Mouse (Mus musculus) hindbrain, embryonic 11.5 days (tissue): ENCODE results near the gene Slc26a10. TPM values are rescaled to one million over a fixed set of nuclear protein-coding genes. Genes with fewer than 3 reads are reported as not detected.
"Not testable (repeated sequence)": the region's sequence is repeated elsewhere in the genome, so short reads cannot be mapped to it uniquely, and the experiment has no call there.

Experiments
- ATAC-seq: fragments of 200-750 bp; cut with Nextera tagmentation; 2 replicates; pipeline ENCODE4 v1.8.0; 2017; ENCODE audit warnings: mild to moderate bottlenecking, moderate TSS enrichment, moderate library complexity; ENCODE audit not compliant: low FRiP score
- DNase-seq: peaks from one replicate; pipeline ENCODE4 v3.0.0-alpha.2; 2015; ENCODE audit warnings: low spot score
- H3K27ac ChIP-seq: fragments of 300-500 bp; sonication (generic); 2 replicates; pipeline ENCODE4 v1.5.1; 2014; ENCODE audit warnings: mild to moderate bottlenecking, low read depth, low read length
- H3K27me3 ChIP-seq: fragments of 300-500 bp; sonication (generic); 2 replicates; pipeline ENCODE4 v1.6.1; 2014; ENCODE audit warnings: mild to moderate bottlenecking, low read length, moderate library complexity, mixed read lengths; ENCODE audit not compliant: control insufficient read depth, insufficient read depth
- H3K36me3 ChIP-seq: fragments of 300-500 bp; sonication (generic); 2 replicates; pipeline ENCODE4 v1.6.1; 2014; ENCODE audit warnings: mild to moderate bottlenecking, low read length, moderate library complexity, mixed read lengths; ENCODE audit not compliant: control insufficient read depth, insufficient read depth
- H3K4me1 ChIP-seq: fragments of 300-500 bp; sonication (generic); replicated peaks from 2 replicates; pipeline ENCODE4 v1.6.1; 2014; ENCODE audit warnings: low read length, mixed read lengths; ENCODE audit not compliant: control insufficient read depth, insufficient read depth
- H3K4me2 ChIP-seq: fragments of 300-500 bp; sonication (generic); replicated peaks from 2 replicates; pipeline ENCODE4 v1.6.1; 2014; ENCODE audit warnings: mild to moderate bottlenecking, low read depth, low read length
- H3K4me3 ChIP-seq: fragments of 300-500 bp; sonication (generic); 2 replicates; pipeline ENCODE4 v1.5.1; 2014; ENCODE audit warnings: low read depth, low read length
- H3K9ac ChIP-seq: fragments of 300-500 bp; sonication (generic); 2 replicates; pipeline ENCODE4 v1.6.1; 2014; ENCODE audit warnings: low read depth, low read length
- H3K9me3 ChIP-seq: fragments of 300-500 bp; sonication (generic); 2 replicates; pipeline ENCODE4 v1.6.1; 2016; ENCODE audit warnings: low read length; ENCODE audit not compliant: control insufficient read depth
- WGBS: fragments of 180-500 bp; shearing (Covaris S2); extraction: QIAGEN DNeasy Blood & Tissue Kit; methylation state at CpG from one replicate; pipeline ENCODE4 v1.1.7; 2014; 5-methylcytosine and 5-hydroxymethylcytosine counted together
- polyA plus RNA-seq: library from polyadenylated mRNA; unstranded; fragments of >200 nt; fragmentation: Nextera tagmentation; extraction: Ambion mirVana; gene quantifications from 2 replicates; pipeline ENCODE4 v1.2.1, GENCODE M21; 2014

Slc26a10 gene
- polyA plus RNA-seq, 1 experiment from 2014 or later = 0.73 TPM

DNA sequence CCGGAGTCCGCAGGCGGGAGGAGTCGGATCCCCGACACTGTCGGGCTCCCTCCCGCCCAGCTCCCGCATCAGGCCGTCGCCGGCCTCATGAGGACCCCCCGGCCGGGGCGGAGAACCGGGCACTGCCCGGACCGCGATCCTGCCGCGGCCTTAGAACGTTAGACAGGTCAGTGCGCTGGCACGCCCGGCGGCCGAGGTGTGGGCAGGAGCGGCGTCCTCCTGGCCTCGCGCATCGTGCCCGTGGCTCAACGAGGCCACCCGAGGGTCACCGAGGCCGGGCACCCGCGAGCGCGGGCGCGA is 15.1 kb downstream of the Slc26a10 start:
- Histone ChIP-seq H3K4me1 (peaks cover 4% of the 10 kb centered on the region), H3K9ac (peak overlapping the region; percentile 80), H3K36me3 (no peaks in the 10 kb centered on the region), H3K27me3 (peaks cover 48% of the 10 kb centered on the region), H3K4me3 (peak overlapping the region; percentile 59), H3K27ac (peak overlapping the region; percentile 53; the same call in 1 of the 2 replicates), H3K4me2 (peak overlapping the region; percentile 99), H3K9me3 (no peaks in the 10 kb centered on the region)
- ATAC-seq (peak; percentile 75), DNase-seq (no peak)
- 0% methylated on average over 40 of the region's 42 CpGs for WGBS

DNA sequence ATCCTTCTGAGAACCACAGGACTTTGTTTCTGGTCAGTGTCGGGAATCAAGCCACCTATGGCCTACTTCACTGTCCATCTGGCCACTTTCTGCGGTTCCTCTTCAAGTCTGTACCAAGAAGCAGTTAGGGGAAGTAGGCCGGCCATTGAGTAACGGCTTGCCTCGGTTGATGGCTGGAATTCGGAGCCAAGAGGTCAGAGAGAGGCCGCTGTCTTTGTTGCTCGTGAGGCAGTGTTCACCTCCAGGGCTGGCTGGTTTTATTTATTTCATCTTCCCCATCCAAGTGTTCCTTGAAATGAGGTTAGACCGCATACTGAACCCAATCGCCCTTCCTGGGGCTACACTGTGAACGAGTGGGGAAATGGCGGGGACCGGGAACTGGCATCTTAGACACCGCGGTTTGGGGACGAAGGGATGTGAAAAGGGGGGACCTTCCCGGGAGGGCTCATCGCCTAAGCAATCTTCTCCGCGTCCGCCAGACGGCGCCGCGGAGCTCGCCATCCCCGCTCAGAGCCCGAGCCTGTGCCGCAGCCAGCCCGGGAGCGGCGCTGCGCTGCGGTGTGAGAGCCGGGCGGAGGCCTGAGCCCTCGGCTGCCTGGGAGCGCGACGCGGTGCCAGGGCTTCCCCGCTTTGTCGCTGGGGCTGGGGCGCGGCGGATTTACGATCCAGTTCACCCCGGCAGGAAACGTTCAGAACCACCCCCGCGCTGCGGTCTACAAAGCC is 15.7 kb downstream of the Slc26a10 start, which contains the start of gene B4galnt1:
Gene B4galnt1, plus strand, starts transcription at position 595 of the 723 bp plus-strand sequence.
- Histone ChIP-seq H3K36me3 (no peaks in the 10 kb centered on the region), H3K9me3 (no peaks in the 10 kb centered on the region), H3K27me3 (peaks cover 43% of the 10 kb centered on the region), H3K9ac (peak within 1 kb of the TSS; percentile 80), H3K4me1 (peaks cover 1% of the 10 kb centered on the region), H3K4me3 (peak within 1 kb of the TSS; percentile 59), H3K4me2 (peak within 1 kb of the TSS; percentile 99), H3K27ac (peak within 1 kb of the TSS; percentile 53)
- DNase-seq (peak; percentile 93), ATAC-seq (peak; percentile 91)
- WGBS = 2% methylated on average over 37 of the region's 52 CpGs

DNA sequence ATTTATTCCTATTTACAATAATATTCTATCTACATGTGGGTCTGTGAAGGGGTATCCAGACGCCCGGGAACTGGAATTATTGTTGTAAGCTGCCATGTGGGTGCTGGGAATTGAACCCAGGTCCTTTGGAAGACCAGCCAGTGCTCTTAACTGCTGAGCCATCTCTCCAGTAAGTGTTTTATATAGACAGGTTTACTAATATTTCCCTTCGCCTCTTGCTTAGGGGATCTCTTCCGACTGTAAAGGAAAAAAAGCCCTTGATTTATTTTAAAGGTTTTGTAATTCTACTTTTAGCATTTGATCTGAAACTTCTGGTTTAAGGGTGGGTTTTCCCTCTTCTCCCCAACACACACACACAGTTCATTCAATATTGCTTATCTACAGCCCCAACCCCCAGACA is 16.3 kb downstream of the Slc26a10 start:
- no peaks in the 10 kb centered on the region; the same call in 1 of the 2 replicates for H3K4me1 ChIP-seq
- no peak overlapping the region for H3K9ac ChIP-seq
- DNase-seq (no peak), ATAC-seq (no peak)
- H3K4me2 ChIP-seq = no peak overlapping the region
- no peak overlapping the region for H3K27ac ChIP-seq
- WGBS = 91% methylated on average over 4 of the region's 4 CpGs
- H3K9me3 ChIP-seq = no peaks in the 10 kb centered on the region
- no peak overlapping the region for H3K4me3 ChIP-seq
- H3K36me3 ChIP-seq = no peaks in the 10 kb centered on the region
- peaks cover 37% of the 10 kb centered on the region for H3K27me3 ChIP-seq

DNA sequence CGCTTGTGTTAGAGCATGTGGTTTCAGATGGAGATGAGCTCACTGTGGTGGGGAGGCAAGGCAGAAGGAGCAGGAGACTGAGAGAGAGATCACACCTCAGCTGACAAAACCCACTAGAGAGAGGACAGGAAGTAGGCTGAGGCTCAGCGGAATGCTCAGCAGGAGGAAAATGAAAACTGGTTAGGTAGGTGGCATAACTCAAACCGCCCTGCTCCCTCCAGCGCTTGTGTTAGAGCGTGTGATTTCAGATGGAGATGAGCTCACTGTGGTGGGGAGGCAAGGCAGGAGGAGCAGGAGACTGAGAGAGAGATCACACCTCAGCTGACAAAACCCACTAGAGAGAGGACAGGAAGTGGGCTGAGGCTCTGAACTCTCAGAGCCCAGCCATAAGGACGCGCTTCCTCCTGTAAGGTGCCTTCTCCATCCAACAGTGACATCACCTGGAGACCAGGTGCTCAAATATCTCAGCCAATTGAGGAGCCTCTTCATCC is 17.6 kb downstream of the Slc26a10 start:
- ATAC-seq, DNase-seq, H3K27ac ChIP-seq, H3K9ac ChIP-seq, H3K9me3 ChIP-seq, H3K4me3 ChIP-seq, H3K36me3 ChIP-seq, H3K4me1 ChIP-seq, H3K4me2 ChIP-seq: not testable (repeated sequence)
- 61% methylated on average over 7 of the region's 7 CpGs for WGBS
- peaks cover 26% of the 10 kb centered on the region for H3K27me3 ChIP-seq

DNA sequence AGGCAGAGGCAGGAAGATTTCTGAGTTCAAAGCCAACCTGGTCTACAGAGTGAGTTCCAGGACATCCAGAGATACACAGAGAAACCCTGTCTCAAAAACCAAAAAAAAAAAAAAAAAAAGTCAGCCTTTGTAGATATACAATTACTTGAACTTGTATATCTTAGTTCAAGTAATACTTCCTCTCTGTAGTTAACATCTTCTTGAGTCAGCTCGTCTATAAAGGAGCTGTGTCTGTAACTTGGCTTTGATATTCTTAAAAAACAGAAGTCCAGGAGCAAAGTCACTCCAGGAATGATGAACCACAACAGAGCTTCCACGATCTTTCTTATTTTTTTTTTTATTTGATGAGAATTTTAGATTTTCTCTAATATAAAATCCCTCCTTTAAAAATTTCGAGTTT is 19.7 kb downstream of the Slc26a10 start:
- no peaks in the 10 kb centered on the region; the same call in 1 of the 2 replicates for H3K4me1 ChIP-seq
- H3K4me3 ChIP-seq = no peak overlapping the region
- peaks cover 6% of the 10 kb centered on the region for H3K27me3 ChIP-seq
- H3K4me2 ChIP-seq = no peak overlapping the region
- DNase-seq = no peak
- H3K36me3 ChIP-seq = no peaks in the 10 kb centered on the region
- WGBS = 76% methylated on average over 3 of the region's 3 CpGs
- no peaks in the 10 kb centered on the region for H3K9me3 ChIP-seq
- H3K27ac ChIP-seq = no peak overlapping the region
- no peak overlapping the region for H3K9ac ChIP-seq
- no peak for ATAC-seq

DNA sequence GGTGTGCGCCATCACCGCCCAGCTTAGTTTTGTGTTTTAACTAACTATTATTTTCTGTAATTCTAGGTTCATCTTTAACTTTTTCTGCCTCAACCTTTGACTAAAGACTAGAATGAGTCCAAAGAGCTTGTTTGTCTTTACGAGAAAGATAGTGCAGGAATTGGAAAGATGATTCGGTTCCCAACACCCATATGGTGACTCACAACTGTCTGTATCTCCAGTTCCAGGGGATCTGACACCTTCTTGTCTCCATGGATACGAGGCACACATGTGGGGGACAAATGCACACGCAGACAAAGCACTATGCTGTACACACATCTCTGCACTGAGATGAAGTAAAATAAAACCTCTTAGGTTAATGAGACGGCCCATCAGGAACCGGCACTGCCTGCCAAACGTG is 20.4 kb downstream of the Slc26a10 start:
- Histone ChIP-seq H3K9me3 (no peaks in the 10 kb centered on the region), H3K9ac (no peak overlapping the region), H3K4me2 (no peak overlapping the region), H3K4me1 (no peaks in the 10 kb centered on the region), H3K36me3 (no peaks in the 10 kb centered on the region), H3K27me3 (no peaks in the 10 kb centered on the region; the same call in 1 of the 2 replicates), H3K4me3 (no peak overlapping the region), H3K27ac (no peak overlapping the region)
- ATAC-seq (no peak), DNase-seq (no peak)
- WGBS = 87% methylated on average over 9 of the region's 9 CpGs

DNA sequence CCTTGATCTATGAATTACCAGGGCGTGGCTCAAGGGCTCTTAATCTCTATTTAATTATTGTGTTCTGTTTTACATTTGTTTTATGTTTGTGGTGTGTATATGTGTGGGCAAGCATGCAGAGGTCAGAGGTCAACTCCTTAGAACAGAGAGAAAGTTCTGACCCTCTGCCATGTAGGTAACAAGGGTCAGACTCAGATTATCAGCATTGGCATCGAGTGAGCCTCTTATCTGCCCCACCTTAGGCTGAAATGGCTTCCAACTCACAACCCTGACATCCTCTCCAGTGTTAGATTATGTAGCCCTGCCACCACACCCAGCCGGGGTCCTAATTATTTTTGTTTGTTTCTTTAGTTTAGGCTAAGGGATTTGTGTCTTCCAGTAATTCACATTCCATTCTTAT is 22.0 kb downstream of the Slc26a10 start:
- DNase-seq (no peak), ATAC-seq (no peak)
- H3K27ac ChIP-seq = no peak overlapping the region
- no peaks in the 10 kb centered on the region for H3K36me3 ChIP-seq
- no peaks in the 10 kb centered on the region for H3K4me1 ChIP-seq
- H3K4me2 ChIP-seq = no peak overlapping the region
- H3K9me3 ChIP-seq = no peaks in the 10 kb centered on the region
- H3K27me3 ChIP-seq = no peaks in the 10 kb centered on the region
- H3K9ac ChIP-seq = no peak overlapping the region
- no peak overlapping the region for H3K4me3 ChIP-seq
- 73% methylated on average over 3 of the region's 3 CpGs for WGBS

DNA sequence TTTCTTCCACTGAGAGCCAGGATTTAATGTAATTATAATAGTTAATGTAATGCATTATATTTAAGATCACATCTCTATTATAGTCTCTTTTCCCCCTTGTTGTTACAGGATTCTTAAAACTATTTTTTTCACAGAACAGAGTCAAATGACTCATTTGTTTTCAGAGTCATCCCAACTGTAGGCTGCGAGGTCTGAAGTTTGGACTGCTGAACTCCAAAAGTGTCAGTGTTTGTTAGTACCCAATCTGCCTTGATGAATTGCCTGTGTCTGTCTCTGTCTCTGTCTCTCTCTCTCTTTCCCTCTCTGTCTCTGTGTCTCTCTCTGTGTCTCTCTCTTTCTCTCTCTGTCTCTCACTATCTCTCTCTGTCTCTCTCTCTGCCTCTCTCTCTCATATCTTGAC is 23.9 kb downstream of the Slc26a10 start:
- Histone ChIP-seq H3K4me1 (no peaks in the 10 kb centered on the region), H3K9me3 (no peaks in the 10 kb centered on the region), H3K36me3 (no peaks in the 10 kb centered on the region), H3K27ac (no peak overlapping the region), H3K4me2 (no peak overlapping the region), H3K4me3 (no peak overlapping the region), H3K9ac (no peak overlapping the region), H3K27me3 (no peaks in the 10 kb centered on the region)
- ATAC-seq = no peak
- DNase-seq = no peak
- WGBS = 86% methylated on average over 1 of the region's 1 CpGs

DNA sequence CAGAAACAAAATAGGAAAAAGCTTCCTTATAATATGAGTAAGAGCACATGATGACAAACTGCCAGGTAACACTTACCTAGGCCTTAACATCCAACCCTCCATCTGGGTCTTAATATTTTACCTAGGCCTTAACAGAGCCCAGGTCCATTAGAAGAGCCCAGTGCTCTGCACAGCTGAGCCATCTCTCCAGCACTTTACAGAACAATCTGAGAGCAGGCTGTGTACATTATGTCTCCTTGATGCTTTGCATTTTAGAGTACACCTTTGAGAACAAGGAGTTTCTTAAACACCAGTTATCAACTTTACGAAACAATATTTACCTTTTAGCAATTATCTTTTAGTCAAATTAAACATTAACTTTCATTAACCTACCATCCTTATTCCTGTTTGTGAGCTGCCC is 24.4 kb downstream of the Slc26a10 start:
- no peaks in the 10 kb centered on the region for H3K36me3 ChIP-seq
- WGBS = 86% methylated on average over 1 of the region's 1 CpGs
- H3K4me1 ChIP-seq = no peaks in the 10 kb centered on the region
- H3K27me3 ChIP-seq = no peaks in the 10 kb centered on the region
- DNase-seq = no peak
- no peak overlapping the region for H3K27ac ChIP-seq
- H3K4me3 ChIP-seq = no peak overlapping the region
- ATAC-seq = no peak
- no peak overlapping the region for H3K9ac ChIP-seq
- H3K4me2 ChIP-seq = no peak overlapping the region
- H3K9me3 ChIP-seq = no peaks in the 10 kb centered on the region
